In genomic region chr2:156840301-156841027, GRCm38 (mm10) we compare ENCODE assay signal across 8 mouse cellular contexts. TPM values are rescaled to one million over a fixed set of nuclear protein-coding genes. Genes with fewer than 3 reads are reported as not detected.
DNase-seq lines count a peak whose midpoint lies in the region; ATAC-seq and TF ChIP-seq lines count a peak whose summit lies in the region.

No protein-coding gene starts in this region.

- H3K36me3 ChIP-seq in liver, embryonic 12.5 days, result peaks cover 38% of the 10 kb centered on the region
- no peaks in the 10 kb centered on the region for H3K36me3 ChIP-seq in neural tube, embryonic 14.5 days (ENCODE audit: control insufficient read depth, insufficient read depth, low read length)

- no peaks in the 10 kb centered on the region for H3K27me3 ChIP-seq in liver, embryonic 12.5 days (replicated peaks)
- H3K27me3 ChIP-seq in neural tube, embryonic 14.5 days (ENCODE audit: control insufficient read depth, insufficient read depth, low read length), result peaks cover 5% of the 10 kb centered on the region; the same call in 1 of the 2 replicates

- peak overlapping the region; percentile 74 for H3K27ac ChIP-seq in gastrocnemius, adult 2 months
- peak overlapping the region; percentile 76 for H3K27ac ChIP-seq in liver, embryonic 12.5 days
- H3K27ac ChIP-seq in neural tube, embryonic 14.5 days (ENCODE audit: low read depth, low read length), result peak overlapping the region; percentile 70

- no peak for TF ChIP-seq CTCF in gastrocnemius, adult 2 months (IDR thresholded peaks at IDR 0.05)

- peak overlapping the region; percentile 83 for H3K4me3 ChIP-seq in gastrocnemius, adult 2 months
- H3K4me3 ChIP-seq in liver, embryonic 12.5 days, result peak overlapping the region; percentile 83
- H3K4me3 ChIP-seq in neural tube, embryonic 14.5 days (ENCODE audit: low read depth, low read length), result peak overlapping the region; percentile 59

- peak; percentile 26 for DNase-seq in gastrocnemius, adult 2 months
- no peak for DNase-seq in gastrocnemius, postnatal 36 days
- DNase-seq in CD4-positive, CD25-positive, alpha-beta regulatory T cell, adult 2 months (ENCODE audit: low read depth, low spot score), result peak; percentile 64
- DNase-seq in embryo, embryonic 10.5 days (ENCODE audit: low spot score), result peak; percentile 77
- peak; percentile 23 to 41 for DNase-seq in heart, postnatal 36 days

- intact Hi-C loops in gastrocnemius, adult 2 months (cut with DNase I), result no loop called here
- intact Hi-C loops in gastrocnemius, postnatal 36 days (cut with DNase I), result no loop called here
- intact Hi-C loops in heart, postnatal 36 days (cut with DNase I), result no loop called here

- peak overlapping the region; percentile 81 for H3K9ac ChIP-seq in liver, embryonic 12.5 days
- peak overlapping the region; percentile 50 for H3K9ac ChIP-seq in neural tube, embryonic 14.5 days (replicated peaks; ENCODE audit: low read depth, low read length)

- H3K9me3 ChIP-seq in liver, embryonic 12.5 days (replicated peaks), result no peaks in the 10 kb centered on the region
- no peaks in the 10 kb centered on the region for H3K9me3 ChIP-seq in neural tube, embryonic 14.5 days (ENCODE audit: control insufficient read depth, low read length)

- WGBS in liver, embryonic 12.5 days (ENCODE audit: insufficient replicate concordance), result under 1% methylated on average over 70 of the region's 79 CpGs
- WGBS in neural tube, embryonic 14.5 days, result 0% methylated on average over 35 of the region's 79 CpGs

- H3K4me2 ChIP-seq in liver, embryonic 12.5 days, result peak overlapping the region; percentile 99
- peak overlapping the region; percentile 81 for H3K4me2 ChIP-seq in neural tube, embryonic 14.5 days (ENCODE audit: low read depth, low read length)

- peaks cover 72% of the 10 kb centered on the region for H3K4me1 ChIP-seq in liver, embryonic 12.5 days
- H3K4me1 ChIP-seq in neural tube, embryonic 14.5 days (ENCODE audit: control insufficient read depth, insufficient read depth, low read length), result peaks cover 23% of the 10 kb centered on the region; the same call in 1 of the 2 replicates

- peak; percentile 27 for ATAC-seq in liver, embryonic 12.5 days
- ATAC-seq in neural tube, embryonic 14.5 days (ENCODE audit: low read depth), result peak; percentile 31
- ATAC-seq in megakaryocyte-erythroid progenitor cell, adult 5-6 weeks (replicated peaks; ENCODE audit: low FRiP score, low TSS enrichment, poor library complexity, severe bottlenecking), result no peak

RNA-seq across cellular contexts. Expression of gene Tgif2, which starts 0.7 kb away (rescaled TPM):
- under 1 TPM; 0.15 to 0.28 TPM for total RNA-seq in gastrocnemius, adult 2 months (2021)
- under 1 TPM; 0.32 to 0.51 TPM for total RNA-seq in gastrocnemius, postnatal 36 days (2021)
- total RNA-seq in heart, postnatal 36 days (2021), result under 1 TPM; 0.51 to 0.72 TPM
- 15.4 and 16.2 TPM in 2 replicates for polyA plus RNA-seq in liver, embryonic 12.5 days (2016; fragmentation: Nextera tagmentation; extraction: Ambion mirVana)
- 11.2 and 14.9 TPM in 2 replicates for polyA plus RNA-seq in neural tube, embryonic 14.5 days (2014; fragmentation: Nextera tagmentation; extraction: Ambion mirVana)
- total RNA-seq in megakaryocyte-erythroid progenitor cell, adult 5-6 weeks (2014; fragmentation: Nextera tagmentation), result 17.1 and 27.3 TPM in 2 replicates
- 16.3 and 17.5 TPM in 2 replicates for total RNA-seq in megakaryocyte-erythroid progenitor cell, adult 5-6 weeks (2017)

RNA-seq across cellular contexts. Expression of gene 4930518I15Rik, which starts 17.3 kb away (rescaled TPM):
- total RNA-seq in gastrocnemius, adult 2 months (2021), result under 1 TPM; 0.73 to 0.79 TPM
- total RNA-seq in gastrocnemius, postnatal 36 days (2021), result under 1 TPM; 0.25 to 0.64 TPM
- total RNA-seq in heart, postnatal 36 days (2021), result 1 to 10 TPM in 1 of 2 experiments, under 1 TPM in 1; 0.65 to 1.1 TPM
- 2.5 and 2.7 TPM in 2 replicates for polyA plus RNA-seq in liver, embryonic 12.5 days (2016; fragmentation: Nextera tagmentation; extraction: Ambion mirVana)
- 7.6 and 9.1 TPM in 2 replicates for polyA plus RNA-seq in neural tube, embryonic 14.5 days (2014; fragmentation: Nextera tagmentation; extraction: Ambion mirVana)
- total RNA-seq in megakaryocyte-erythroid progenitor cell, adult 5-6 weeks (2014; fragmentation: Nextera tagmentation), result 3.6 and 5.9 TPM in 2 replicates
- 0.84 TPM in 1 of 2 replicates, not detected in the other for total RNA-seq in megakaryocyte-erythroid progenitor cell, adult 5-6 weeks (2017)

RNA-seq across cellular contexts. Expression of gene Rab5if, which starts 22.5 kb away (rescaled TPM):
- 10 to 100 TPM; 89.0 to 98.6 TPM for total RNA-seq in gastrocnemius, adult 2 months (2021)
- total RNA-seq in gastrocnemius, postnatal 36 days (2021), result 10 to 100 TPM; 79.3 to 85.6 TPM
- total RNA-seq in heart, postnatal 36 days (2021), result 100 to 1,000 TPM; 114 to 123 TPM
- 250 and 266 TPM in 2 replicates for polyA plus RNA-seq in liver, embryonic 12.5 days (2016; fragmentation: Nextera tagmentation; extraction: Ambion mirVana)
- 165 and 168 TPM in 2 replicates for polyA plus RNA-seq in neural tube, embryonic 14.5 days (2014; fragmentation: Nextera tagmentation; extraction: Ambion mirVana)
- total RNA-seq in megakaryocyte-erythroid progenitor cell, adult 5-6 weeks (2014; fragmentation: Nextera tagmentation), result 197 and 208 TPM in 2 replicates
- total RNA-seq in megakaryocyte-erythroid progenitor cell, adult 5-6 weeks (2017), result 130 and 141 TPM in 2 replicates

RNA-seq across cellular contexts. Expression of gene Sla2, which starts 46.5 kb away (rescaled TPM):
- not detected for total RNA-seq in gastrocnemius, adult 2 months (2021)
- under 1 TPM in 1 of 2 experiments, not detected in 1; 0.26 TPM for total RNA-seq in gastrocnemius, postnatal 36 days (2021)
- total RNA-seq in heart, postnatal 36 days (2021), result not detected
- polyA plus RNA-seq in liver, embryonic 12.5 days (2016; fragmentation: Nextera tagmentation; extraction: Ambion mirVana), result 6.2 and 7.1 TPM in 2 replicates
- polyA plus RNA-seq in neural tube, embryonic 14.5 days (2014; fragmentation: Nextera tagmentation; extraction: Ambion mirVana), result 0.15 and 0.24 TPM in 2 replicates
- 0.35 and 0.74 TPM in 2 replicates for total RNA-seq in megakaryocyte-erythroid progenitor cell, adult 5-6 weeks (2014; fragmentation: Nextera tagmentation)
- total RNA-seq in megakaryocyte-erythroid progenitor cell, adult 5-6 weeks (2017), result 1.7 and 1.8 TPM in 2 replicates

Comparison
In these comparisons a context has a peak if more than half of its experiments do, and no peak if none do; other contexts are left out.
1. DNase-seq: peak in gastrocnemius, adult 2 months (single experiment), CD4-positive, CD25-positive, alpha-beta regulatory T cell, adult 2 months (single experiment), embryo, embryonic 10.5 days (single experiment) and heart, postnatal 36 days (2 of 2); none in gastrocnemius, postnatal 36 days (0 of 2).
2. RNA of gene Tgif2, which starts 0.7 kb away (total RNA-seq): 16.3 to 27.3 TPM in megakaryocyte-erythroid progenitor cell, adult 5-6 weeks; 0.51 to 0.72 TPM in heart, postnatal 36 days, 0.32 to 0.51 TPM in gastrocnemius, postnatal 36 days and 0.15 to 0.28 TPM in gastrocnemius, adult 2 months; every median in the first group is over 10 times any median in the second.
3. Peak in every context shown above with its lines, with median percentiles within 50 percentile points of each other: H3K27ac ChIP-seq and H3K4me3 ChIP-seq.